Mouse (Mus musculus) heart, postnatal 0 days (tissue): ENCODE data around the gene Cdhr2.

Experiments used
- CTCF ChIP-seq: IDR thresholded peaks from 2 replicates; pipeline ENCODE4 v1.5.1; 2016; ENCODE audit warnings: antibody characterized with exemption, control low read depth, low read depth
- EP300 ChIP-seq: IDR thresholded peaks from 2 replicates; pipeline ENCODE4 v1.6.1; 2016; ENCODE audit warnings: antibody characterized with exemption, low read depth

- TF ChIP-seq CTCF (no peak), EP300 (no peak)
Observed at GRCm38 (mm10) chr13:54723143-54723542, 21.9 kb downstream of the Cdhr2 start.
